Mouse (Mus musculus): ENCODE data around the gene Usp7.

- TF ChIP-seq CTCF (IDR thresholded peaks at IDR 0.05; ENCODE audit: low read depth, low read length) = no peak
- no peak for TF ChIP-seq POLR2AphosphoS5 (IDR thresholded peaks at IDR 0.05; ENCODE audit: insufficient replicate concordance, low read depth, low read length)
- TF ChIP-seq TAL1 (conservative IDR thresholded peaks at IDR 0.05; ENCODE audit: low read depth, low read length) = no peak
- no peak for TF ChIP-seq GATA1 (IDR thresholded peaks at IDR 0.05; ENCODE audit: borderline replicate concordance, low read length)
- TF ChIP-seq GATA2 (IDR thresholded peaks at IDR 0.05; ENCODE audit: borderline replicate concordance, low read depth, low read length) = no peak
Measured at GRCm38 (mm10) chr16:8671551-8672349, 120.4 kb downstream of the Usp7 start, which contains the start of gene Carhsp1.

Data from G1E (cell line).